Mouse (Mus musculus) midbrain, embryonic 11.5 days (tissue): Measurements from ENCODE around the gene Ldb2. TPM values are rescaled to one million over a fixed set of nuclear protein-coding genes. Genes with fewer than 3 reads are reported as not detected.

Source experiments
- ATAC-seq: fragments of 200-750 bp; cut with Nextera tagmentation; 2 replicates; pipeline ENCODE4 v1.8.0; 2017; ENCODE audit warnings: moderate TSS enrichment, moderate library complexity; ENCODE audit not compliant: low FRiP score
- DNase-seq: peaks from one replicate; pipeline ENCODE4 v3.0.0; 2015; ENCODE audit warnings: low spot score; ENCODE audit errors: missing footprints
- H3K27ac ChIP-seq: fragments of 300-500 bp; sonication (generic); 2 replicates; pipeline ENCODE4 v1.5.1; 2014; ENCODE audit warnings: low read depth, low read length
- H3K27me3 ChIP-seq: fragments of 300-500 bp; sonication (generic); 2 replicates; pipeline ENCODE4 v1.6.1; 2014; ENCODE audit warnings: mild to moderate bottlenecking, low read length, moderate library complexity, mixed read lengths; ENCODE audit not compliant: control insufficient read depth, insufficient read depth
- H3K36me3 ChIP-seq: fragments of 300-500 bp; sonication (generic); 2 replicates; pipeline ENCODE4 v1.6.1; 2014; ENCODE audit warnings: mild to moderate bottlenecking, low read length, moderate library complexity, mixed read lengths; ENCODE audit not compliant: control insufficient read depth, insufficient read depth
- H3K4me1 ChIP-seq: fragments of 300-500 bp; sonication (generic); 2 replicates; pipeline ENCODE4 v1.6.1; 2014; ENCODE audit warnings: low read length; ENCODE audit not compliant: control insufficient read depth, insufficient read depth
- H3K4me2 ChIP-seq: fragments of 300-500 bp; sonication (generic); 2 replicates; pipeline ENCODE4 v1.6.1; 2014; ENCODE audit warnings: mild to moderate bottlenecking, moderate library complexity
- H3K4me3 ChIP-seq: fragments of 300-500 bp; sonication (generic); 2 replicates; pipeline ENCODE4 v1.5.1; 2014; ENCODE audit warnings: low read depth, low read length
- H3K9ac ChIP-seq: fragments of 300-500 bp; sonication (generic); 2 replicates; pipeline ENCODE4 v1.6.1; 2014; ENCODE audit warnings: low read length
- H3K9me3 ChIP-seq: fragments of 300-500 bp; sonication (generic); 2 replicates; pipeline ENCODE4 v1.6.1; 2016; ENCODE audit warnings: low read length; ENCODE audit not compliant: control insufficient read depth
- WGBS: fragments of 180-500 bp; shearing (Covaris S2); extraction: QIAGEN DNeasy Blood & Tissue Kit; methylation state at CpG from one replicate; pipeline ENCODE4 v1.1.7; 2014; 5-methylcytosine and 5-hydroxymethylcytosine counted together
- polyA plus RNA-seq: library from polyadenylated mRNA; unstranded; fragments of >200 nt; fragmentation: Nextera tagmentation; extraction: Ambion mirVana; gene quantifications from 2 replicates; pipeline ENCODE4 v1.2.1, GENCODE M21; 2014

Gene Ldb2
- polyA plus RNA-seq, 1 experiment from 2014 or later, result 15.6 TPM

DNA sequence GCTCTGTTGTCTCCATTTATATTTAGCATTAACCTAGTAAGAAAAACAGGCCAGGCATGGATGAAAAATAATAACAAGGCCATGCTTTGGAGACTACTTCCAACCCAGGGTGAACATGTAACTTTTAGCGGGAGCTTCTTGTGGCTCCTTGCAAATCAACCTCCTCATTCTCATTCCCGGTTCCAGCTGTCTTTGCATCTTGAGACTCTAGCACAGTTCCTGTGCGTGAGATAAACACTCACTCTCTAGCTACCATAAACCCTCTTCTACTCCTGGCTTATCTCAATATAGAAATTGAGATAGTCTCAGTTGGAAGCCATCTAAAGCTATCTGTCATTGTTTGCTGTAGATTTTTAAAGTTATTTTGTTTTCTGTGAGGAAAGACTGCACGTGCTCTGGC lies 20.1 kb downstream of the Ldb2 start:
- 88% methylated on average over 4 of the region's 4 CpGs for WGBS
- no peak overlapping the region for H3K9ac ChIP-seq
- H3K4me2 ChIP-seq, result no peak overlapping the region
- ATAC-seq, result no peak
- no peak overlapping the region for H3K27ac ChIP-seq
- no peaks in the 10 kb centered on the region for H3K27me3 ChIP-seq
- no peaks in the 10 kb centered on the region for H3K9me3 ChIP-seq
- no peaks in the 10 kb centered on the region for H3K4me1 ChIP-seq
- no peak for DNase-seq
- no peak overlapping the region for H3K4me3 ChIP-seq
- no peaks in the 10 kb centered on the region for H3K36me3 ChIP-seq

DNA sequence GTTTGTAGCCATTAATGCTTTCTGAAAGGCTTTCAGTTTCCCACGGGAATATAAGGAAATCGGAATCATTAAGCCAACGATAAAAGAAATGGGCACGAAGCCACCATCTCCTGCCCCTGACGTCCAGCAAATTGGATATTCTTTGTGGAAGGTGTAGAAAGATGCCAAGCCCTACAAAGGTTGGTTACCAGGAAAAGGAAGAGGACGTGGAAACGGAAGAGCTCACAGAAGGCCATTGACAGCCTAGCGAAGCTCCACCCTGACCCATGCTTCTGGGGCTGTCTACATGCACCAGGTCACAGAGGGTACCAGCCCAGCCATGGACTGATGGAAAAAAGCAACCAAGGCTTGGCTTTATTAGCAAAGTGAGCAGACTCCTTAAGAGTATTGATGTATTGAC lies 31.0 kb downstream of the Ldb2 start:
- 94% methylated on average over 8 of the region's 8 CpGs for WGBS
- Histone ChIP-seq H3K9ac (no peak overlapping the region), H3K36me3 (no peaks in the 10 kb centered on the region), H3K27me3 (no peaks in the 10 kb centered on the region), H3K4me2 (no peak overlapping the region), H3K27ac (no peak overlapping the region), H3K4me1 (no peaks in the 10 kb centered on the region), H3K9me3 (no peaks in the 10 kb centered on the region), H3K4me3 (no peak overlapping the region)
- ATAC-seq, result no peak
- no peak for DNase-seq

DNA sequence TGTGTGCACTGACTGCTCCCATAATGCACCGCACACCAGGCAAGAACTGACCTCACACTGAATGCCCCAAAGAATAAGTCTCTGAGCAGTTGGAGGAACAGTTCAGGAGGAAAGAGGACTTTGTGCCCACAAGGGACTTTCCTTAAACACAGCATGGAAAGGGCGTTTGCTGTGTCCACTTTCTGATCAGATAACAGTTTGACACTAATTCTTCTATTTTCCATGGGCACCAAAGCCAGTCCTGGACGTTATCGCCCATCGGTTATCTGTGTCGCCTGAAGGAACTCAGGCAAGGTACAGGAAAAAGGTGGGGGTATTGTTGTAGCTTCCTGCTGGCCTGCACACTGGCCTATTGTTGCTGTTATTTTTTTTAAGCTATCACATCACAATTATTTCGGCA lies 34.6 kb downstream of the Ldb2 start:
- no peak overlapping the region for H3K9ac ChIP-seq
- DNase-seq (no peak), ATAC-seq (no peak)
- H3K4me1 ChIP-seq, result no peaks in the 10 kb centered on the region
- H3K27ac ChIP-seq, result no peak overlapping the region
- no peaks in the 10 kb centered on the region for H3K27me3 ChIP-seq
- H3K4me3 ChIP-seq, result no peak overlapping the region
- no peaks in the 10 kb centered on the region for H3K36me3 ChIP-seq
- H3K4me2 ChIP-seq, result no peak overlapping the region
- 81% methylated on average over 7 of the region's 7 CpGs for WGBS
- H3K9me3 ChIP-seq, result no peaks in the 10 kb centered on the region

DNA sequence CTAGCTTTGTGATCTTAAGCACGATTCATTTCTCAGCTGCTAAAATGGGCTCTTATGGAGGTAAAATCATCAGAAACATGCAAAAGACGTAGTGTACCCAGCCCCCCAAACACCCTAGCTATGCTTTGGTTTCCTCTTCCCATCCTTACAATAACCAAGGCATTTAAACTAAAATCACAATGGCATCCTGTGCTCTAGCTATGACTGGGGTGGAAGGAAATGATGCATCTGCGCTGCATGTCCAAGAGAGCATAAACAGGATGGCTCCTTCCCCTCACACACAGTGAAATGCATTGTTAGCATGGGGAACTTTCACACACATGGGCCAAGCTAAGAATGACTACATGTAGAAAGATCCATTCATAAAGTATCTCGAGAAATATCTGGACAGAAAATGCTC lies 40.3 kb downstream of the Ldb2 start:
- Histone ChIP-seq H3K27ac (no peak overlapping the region), H3K36me3 (no peaks in the 10 kb centered on the region), H3K4me2 (no peak overlapping the region), H3K4me3 (no peak overlapping the region), H3K4me1 (no peaks in the 10 kb centered on the region), H3K27me3 (no peaks in the 10 kb centered on the region), H3K9ac (no peak overlapping the region), H3K9me3 (no peaks in the 10 kb centered on the region)
- 88% methylated on average over 4 of the region's 4 CpGs for WGBS
- no peak for ATAC-seq
- no peak for DNase-seq

DNA sequence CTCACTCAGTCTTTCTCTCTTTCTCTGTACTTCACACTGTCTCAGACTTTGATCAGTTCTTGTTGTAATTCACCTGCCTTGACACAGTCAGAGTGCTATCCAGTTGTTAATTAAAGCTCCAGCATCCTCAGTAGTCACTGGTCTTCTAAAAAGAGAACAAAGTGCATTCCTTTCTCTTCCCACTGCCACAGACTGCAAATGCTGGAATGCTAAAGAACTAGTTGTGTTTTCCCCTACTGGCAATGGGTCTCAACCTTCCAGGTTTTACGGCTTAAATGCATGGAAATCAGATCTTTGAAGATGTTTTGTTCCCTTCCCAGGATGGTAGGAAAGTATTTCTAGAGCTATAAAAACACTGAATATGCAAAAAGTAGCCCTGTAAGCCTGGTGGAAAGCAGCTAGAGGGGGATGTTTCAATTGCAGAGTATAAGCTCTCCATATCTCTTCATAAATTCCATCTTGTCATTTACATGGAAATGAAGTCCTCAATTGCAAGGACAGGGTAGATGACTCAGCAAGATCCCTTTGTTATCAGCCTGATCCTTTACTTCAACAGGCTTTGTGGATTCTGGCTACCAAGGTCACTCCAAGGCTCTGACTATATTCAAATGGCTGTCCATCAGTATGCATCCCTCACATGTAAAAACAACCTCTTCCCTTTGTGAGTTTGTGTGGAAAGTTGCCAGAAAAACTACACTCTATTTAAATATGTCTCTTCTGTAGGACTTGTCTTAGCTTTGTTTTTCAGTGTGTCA lies 45.1 kb downstream of the Ldb2 start:
- 69% methylated on average over 1 of the region's 1 CpGs for WGBS
- Histone ChIP-seq H3K9me3 (no peaks in the 10 kb centered on the region), H3K27me3 (no peaks in the 10 kb centered on the region), H3K4me2 (no peak overlapping the region), H3K27ac (no peak overlapping the region), H3K36me3 (no peaks in the 10 kb centered on the region), H3K9ac (no peak overlapping the region), H3K4me3 (no peak overlapping the region), H3K4me1 (no peaks in the 10 kb centered on the region)
- ATAC-seq, result peak; percentile 64; the same call in 1 of the 2 replicates
- no peak for DNase-seq

DNA sequence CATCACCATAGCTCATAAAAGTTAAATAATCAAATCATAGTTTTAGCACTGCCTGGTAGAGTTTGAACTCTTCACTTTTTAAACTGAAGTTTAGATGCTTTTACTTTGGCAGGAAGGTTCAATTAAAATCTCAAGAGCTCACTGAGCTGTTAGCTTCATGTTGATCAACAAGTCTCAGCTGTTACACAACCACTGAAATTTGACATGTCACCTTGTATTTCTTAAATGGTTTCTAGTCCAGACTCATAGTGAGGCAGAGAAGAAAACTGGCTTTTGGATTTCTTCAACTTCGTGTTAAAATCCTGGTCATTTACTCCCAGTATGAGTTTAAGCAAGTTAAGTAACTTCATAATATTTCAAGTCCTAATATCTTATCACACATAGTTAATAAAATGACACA lies 53.8 kb downstream of the Ldb2 start:
- no peaks in the 10 kb centered on the region for H3K4me1 ChIP-seq
- no peak for ATAC-seq
- H3K9me3 ChIP-seq, result no peaks in the 10 kb centered on the region
- 83% methylated on average over 1 of the region's 1 CpGs for WGBS
- H3K27me3 ChIP-seq, result no peaks in the 10 kb centered on the region
- no peaks in the 10 kb centered on the region for H3K36me3 ChIP-seq
- H3K4me3 ChIP-seq, result no peak overlapping the region
- H3K4me2 ChIP-seq, result no peak overlapping the region
- DNase-seq, result no peak
- no peak overlapping the region for H3K27ac ChIP-seq
- no peak overlapping the region for H3K9ac ChIP-seq

DNA sequence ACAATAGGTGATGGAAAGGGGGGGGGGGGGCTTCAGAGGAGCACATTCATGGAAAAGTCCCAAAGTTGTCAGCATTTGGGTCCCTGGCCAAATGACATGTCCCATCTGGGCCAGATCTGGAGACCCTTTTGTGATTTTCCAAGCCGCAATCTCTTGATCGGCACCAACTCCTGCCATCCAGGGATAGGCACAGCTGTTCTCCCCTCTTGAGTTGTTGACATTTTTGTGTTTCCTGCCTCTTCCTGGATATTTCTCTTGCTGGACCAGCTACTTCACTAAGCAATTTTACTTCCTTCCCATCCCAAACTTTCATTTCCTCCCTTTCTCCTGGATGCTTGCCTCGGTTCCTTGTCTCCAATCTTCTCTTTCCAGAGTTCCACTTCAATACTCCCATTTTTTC lies 63.1 kb downstream of the Ldb2 start:
- H3K9me3 ChIP-seq, result no peaks in the 10 kb centered on the region
- ATAC-seq, result no peak
- no peaks in the 10 kb centered on the region for H3K36me3 ChIP-seq
- DNase-seq, result peak; percentile 66
- H3K27ac ChIP-seq, result no peak overlapping the region
- no peak overlapping the region for H3K9ac ChIP-seq
- no peak overlapping the region for H3K4me3 ChIP-seq
- WGBS, result 92% methylated on average over 3 of the region's 3 CpGs
- no peaks in the 10 kb centered on the region for H3K27me3 ChIP-seq
- no peaks in the 10 kb centered on the region for H3K4me1 ChIP-seq
- no peak overlapping the region for H3K4me2 ChIP-seq

DNA sequence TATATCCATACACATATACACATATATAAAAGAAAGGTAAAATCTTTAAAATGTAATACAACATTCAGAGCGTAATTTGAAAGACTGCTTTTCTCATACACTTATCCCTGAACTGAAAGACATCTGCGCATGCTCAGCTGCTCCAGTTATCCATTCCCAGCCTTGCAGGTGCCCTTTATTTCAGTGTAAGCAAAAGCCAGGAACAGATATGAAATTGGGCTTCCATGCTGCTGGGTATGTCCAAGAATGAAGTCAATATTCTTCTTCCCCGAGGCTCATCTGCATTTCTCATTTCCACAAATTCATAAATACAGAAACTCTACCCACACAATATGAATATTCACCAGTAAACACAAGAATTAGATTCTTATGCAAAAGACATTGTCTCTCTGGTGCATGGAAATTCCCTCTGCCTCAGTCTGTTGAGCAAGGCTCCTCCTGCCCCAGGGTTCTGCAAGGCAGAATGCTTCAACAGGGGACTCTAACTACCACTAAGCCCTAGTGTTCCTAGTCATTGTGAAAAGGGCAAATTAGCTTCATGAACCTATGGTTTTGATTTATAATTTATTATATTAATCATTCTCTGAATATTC lies 65.3 kb downstream of the Ldb2 start:
- no peak for DNase-seq
- no peak overlapping the region for H3K27ac ChIP-seq

GRCm38 (mm10) chr5:44729646-44730310 lies 69.7 kb downstream of the Ldb2 start:
- H3K4me1 ChIP-seq, result no peaks in the 10 kb centered on the region
- no peak overlapping the region for H3K4me3 ChIP-seq
- H3K27me3 ChIP-seq, result no peaks in the 10 kb centered on the region
- ATAC-seq (no peak), DNase-seq (peak; percentile 56)
- no peaks in the 10 kb centered on the region for H3K36me3 ChIP-seq
- 88% methylated on average over 8 of the region's 8 CpGs for WGBS
- no peak overlapping the region for H3K27ac ChIP-seq
- H3K9me3 ChIP-seq, result no peaks in the 10 kb centered on the region
- H3K4me2 ChIP-seq, result no peak overlapping the region
- no peak overlapping the region for H3K9ac ChIP-seq

More for the DNA sequence above, 65.3 kb downstream of the Ldb2 start:
- no peak overlapping the region for H3K4me2 ChIP-seq
- ATAC-seq, result no peak
- H3K9ac ChIP-seq, result no peak overlapping the region
- no peaks in the 10 kb centered on the region for H3K36me3 ChIP-seq
- no peaks in the 10 kb centered on the region for H3K9me3 ChIP-seq
- 91% methylated on average over 3 of the region's 3 CpGs for WGBS
- no peaks in the 10 kb centered on the region for H3K4me1 ChIP-seq
- no peak overlapping the region for H3K4me3 ChIP-seq
- H3K27me3 ChIP-seq, result no peaks in the 10 kb centered on the region
